Mouse (Mus musculus) neural tube, embryonic 11.5 days (tissue): ENCODE data around the gene Gm3435. TPM values are rescaled to one million over a fixed set of nuclear protein-coding genes. Genes with fewer than 3 reads are reported as not detected.
"Not testable (repeated sequence)": the region's sequence is repeated elsewhere in the genome, so short reads cannot be mapped to it uniquely, and the experiment has no call there.

Experiments used
- ATAC-seq: fragments of 200-750 bp; cut with Nextera tagmentation; 2 replicates; pipeline ENCODE4 v1.8.0; 2017; ENCODE audit warnings: moderate number of reproducible peaks, mild to moderate bottlenecking, moderate TSS enrichment, moderate library complexity; ENCODE audit not compliant: insufficient read depth, low FRiP score, low TSS enrichment
- DNase-seq: peaks from one replicate; pipeline ENCODE4 v3.0.0-alpha.2; 2015; ENCODE audit warnings: low spot score
- H3K27ac ChIP-seq: fragments of 300-500 bp; sonication (generic); 2 replicates; pipeline ENCODE4 v1.5.1; 2014; ENCODE audit warnings: low read depth, mild to moderate bottlenecking, low read length
- H3K27me3 ChIP-seq: fragments of 300-500 bp; sonication (generic); 2 replicates; pipeline ENCODE4 v1.6.1; 2014; ENCODE audit warnings: mild to moderate bottlenecking, low read length, mixed read lengths; ENCODE audit not compliant: control insufficient read depth, insufficient read depth
- H3K36me3 ChIP-seq: fragments of 300-500 bp; sonication (generic); 2 replicates; pipeline ENCODE4 v1.6.1; 2014; ENCODE audit warnings: mild to moderate bottlenecking, low read length, moderate library complexity, mixed read lengths; ENCODE audit not compliant: control insufficient read depth, insufficient read depth
- H3K4me1 ChIP-seq: fragments of 300-500 bp; sonication (generic); 2 replicates; pipeline ENCODE4 v1.6.1; 2014; ENCODE audit warnings: low read length, mixed read lengths; ENCODE audit not compliant: control insufficient read depth, insufficient read depth
- H3K4me2 ChIP-seq: fragments of 300-500 bp; sonication (generic); 2 replicates; pipeline ENCODE4 v1.6.1; 2014; ENCODE audit warnings: low read depth, mild to moderate bottlenecking, moderate library complexity
- H3K4me3 ChIP-seq: fragments of 300-500 bp; sonication (generic); 2 replicates; pipeline ENCODE4 v1.5.1; 2014; ENCODE audit warnings: low read depth, low read length
- H3K9ac ChIP-seq: fragments of 300-500 bp; sonication (generic); 2 replicates; pipeline ENCODE4 v1.6.1; 2014; ENCODE audit warnings: mild to moderate bottlenecking, low read length
- H3K9me3 ChIP-seq: fragments of 300-500 bp; sonication (generic); 2 replicates; pipeline ENCODE4 v1.6.1; 2016; ENCODE audit warnings: low read length; ENCODE audit not compliant: control insufficient read depth
- WGBS: fragments of 180-500 bp; shearing (Covaris S2); extraction: QIAGEN DNeasy Blood & Tissue Kit; methylation state at CpG from one replicate; pipeline ENCODE4 v1.1.7; 2014; 5-methylcytosine and 5-hydroxymethylcytosine counted together
- polyA plus RNA-seq: library from polyadenylated mRNA; unstranded; fragments of >200 nt; fragmentation: Nextera tagmentation; extraction: Ambion mirVana; gene quantifications from 2 replicates; pipeline ENCODE4 v1.2.1, GENCODE M21; 2014

Gene Gm3435
- polyA plus RNA-seq, 1 experiment from 2014 or later = 8.0 TPM

- not testable (repeated sequence) for H3K9me3 ChIP-seq, H3K27me3 ChIP-seq, H3K4me2 ChIP-seq, H3K36me3 ChIP-seq, H3K27ac ChIP-seq, DNase-seq, H3K4me1 ChIP-seq, H3K4me3 ChIP-seq, H3K9ac ChIP-seq
- ATAC-seq = peak; percentile 73
- no CpG with 5 or more reads among the region's 98 CpGs for WGBS
Observed at GRCm38 (mm10) chr17:14992522-14993138, 17.3 kb upstream of the Gm3435 start.

- no CpG with 5 or more reads among the region's 47 CpGs for WGBS
- not testable (repeated sequence) for DNase-seq
Observed at GRCm38 (mm10) chr17:14993139-14993832, 16.7 kb upstream of the Gm3435 start.

GRCm38 (mm10) chr17:14994140-14994539, 15.8 kb upstream of the Gm3435 start:
- not testable (repeated sequence) for H3K27me3 ChIP-seq, H3K4me3 ChIP-seq, H3K4me2 ChIP-seq, H3K9me3 ChIP-seq, H3K9ac ChIP-seq, H3K27ac ChIP-seq, ATAC-seq, H3K4me1 ChIP-seq, DNase-seq, H3K36me3 ChIP-seq
- no CpG with 5 or more reads among the region's 5 CpGs for WGBS

More at GRCm38 (mm10) chr17:14993139-14993832, 16.7 kb upstream of the Gm3435 start:
- H3K4me2 ChIP-seq, H3K27me3 ChIP-seq, H3K9ac ChIP-seq, H3K4me1 ChIP-seq, H3K36me3 ChIP-seq, H3K4me3 ChIP-seq, H3K27ac ChIP-seq, H3K9me3 ChIP-seq: not testable (repeated sequence)
- peak; percentile 90 for ATAC-seq

- not testable (repeated sequence) for H3K27ac ChIP-seq, H3K27me3 ChIP-seq, H3K36me3 ChIP-seq, H3K9ac ChIP-seq, H3K4me3 ChIP-seq, H3K4me1 ChIP-seq, DNase-seq, H3K4me2 ChIP-seq, H3K9me3 ChIP-seq, ATAC-seq
- WGBS = no CpG with 5 or more reads among the region's 4 CpGs
Observed at GRCm38 (mm10) chr17:15000047-15000446, 9.9 kb upstream of the Gm3435 start.

GRCm38 (mm10) chr17:15009088-15009487, 888 bp upstream of the Gm3435 start:
- H3K9me3 ChIP-seq, H3K27ac ChIP-seq, H3K4me3 ChIP-seq, H3K27me3 ChIP-seq, H3K4me2 ChIP-seq, H3K4me1 ChIP-seq, H3K9ac ChIP-seq, DNase-seq, H3K36me3 ChIP-seq: not testable (repeated sequence)
- no CpG with 5 or more reads among the region's 3 CpGs for WGBS
- ATAC-seq = peak; percentile 31; the same call in 1 of the 2 replicates

- H3K9ac ChIP-seq, H3K36me3 ChIP-seq, H3K4me1 ChIP-seq, H3K9me3 ChIP-seq, H3K27ac ChIP-seq, DNase-seq, H3K4me2 ChIP-seq, H3K27me3 ChIP-seq, H3K4me3 ChIP-seq, ATAC-seq: not testable (repeated sequence)
- 78% methylated on average over 3 of the region's 3 CpGs for WGBS
Observed at GRCm38 (mm10) chr17:15021503-15022220, 11.7 kb downstream of the Gm3435 start.

GRCm38 (mm10) chr17:15023878-15024492, 14.0 kb downstream of the Gm3435 start:
- peak; percentile 80 for ATAC-seq
- no CpG with 5 or more reads among the region's 97 CpGs for WGBS
- not testable (repeated sequence) for H3K4me3 ChIP-seq

GRCm38 (mm10) chr17:15024502-15025193, 14.7 kb downstream of the Gm3435 start:
- not testable (repeated sequence) for H3K4me1 ChIP-seq, H3K36me3 ChIP-seq, H3K27ac ChIP-seq, H3K9me3 ChIP-seq, DNase-seq, H3K27me3 ChIP-seq, H3K4me3 ChIP-seq, H3K4me2 ChIP-seq, H3K9ac ChIP-seq
- WGBS = no CpG with 5 or more reads among the region's 48 CpGs
- peak; percentile 91 for ATAC-seq

More at GRCm38 (mm10) chr17:15023878-15024492, 14.0 kb downstream of the Gm3435 start:
- H3K4me2 ChIP-seq, H3K36me3 ChIP-seq, H3K9ac ChIP-seq, H3K27ac ChIP-seq, H3K9me3 ChIP-seq, H3K4me1 ChIP-seq, DNase-seq, H3K27me3 ChIP-seq: not testable (repeated sequence)
